Mouse (Mus musculus): ENCODE results near the gene Gucy1b2. TPM values are rescaled to one million over a fixed set of nuclear protein-coding genes. Genes with fewer than 3 reads are reported as not detected.

The Gucy1b2 gene
- polyA plus RNA-seq, 1 experiment from 2014 or later = not detected

- Histone ChIP-seq H3K9ac (replicated peaks) (no peak overlapping the region), H3K4me1 (ENCODE audit: insufficient read depth) (no peaks in the 10 kb centered on the region), H3K27ac (ENCODE audit: low read depth) (no peak overlapping the region), H3K4me3 (ENCODE audit: low read depth, low read length) (no peak overlapping the region), H3K36me3 (replicated peaks; ENCODE audit: insufficient read depth, low read length) (no peaks in the 10 kb centered on the region), H3K27me3 (ENCODE audit: insufficient read depth, low read length) (no peaks in the 10 kb centered on the region), H3K9me3 (ENCODE audit: low read length) (no peaks in the 10 kb centered on the region), H3K4me2 (ENCODE audit: low read depth, low read length) (no peak overlapping the region)
- WGBS (ENCODE audit: insufficient replicate concordance) = 76% methylated on average over 3 of the region's 3 CpGs
- DNase-seq (no peak), ATAC-seq (no peak)
- TF ChIP-seq EP300 (IDR thresholded peaks at IDR 0.05; ENCODE audit: low read depth) = no peak
- TF ChIP-seq CTCF (IDR thresholded peaks at IDR 0.05; ENCODE audit: low read depth) = no peak
Measured at GRCm38 (mm10) chr14:62383109-62383508, 73.0 kb downstream of the Gucy1b2 start.

- H3K4me3 ChIP-seq (ENCODE audit: low read depth, low read length) = no peak overlapping the region
- H3K36me3 ChIP-seq (replicated peaks; ENCODE audit: insufficient read depth, low read length) = no peaks in the 10 kb centered on the region
- WGBS (ENCODE audit: insufficient replicate concordance) = 65% methylated on average over 6 of the region's 6 CpGs
- DNase-seq = no peak
- H3K27ac ChIP-seq (ENCODE audit: low read depth) = no peak overlapping the region
- H3K4me1 ChIP-seq (ENCODE audit: insufficient read depth) = no peaks in the 10 kb centered on the region
- TF ChIP-seq EP300 (IDR thresholded peaks at IDR 0.05; ENCODE audit: low read depth) = no peak
- no peak for TF ChIP-seq CTCF (IDR thresholded peaks at IDR 0.05; ENCODE audit: low read depth)
- H3K4me2 ChIP-seq (ENCODE audit: low read depth, low read length) = no peak overlapping the region
- ATAC-seq = no peak
- no peak overlapping the region for H3K9ac ChIP-seq (replicated peaks)
- H3K27me3 ChIP-seq (ENCODE audit: insufficient read depth, low read length) = no peaks in the 10 kb centered on the region
- no peaks in the 10 kb centered on the region for H3K9me3 ChIP-seq (ENCODE audit: low read length)
Measured at GRCm38 (mm10) chr14:62380606-62381005, 75.5 kb downstream of the Gucy1b2 start.

- no peaks in the 10 kb centered on the region for H3K36me3 ChIP-seq (replicated peaks; ENCODE audit: insufficient read depth, low read length)
- no peak overlapping the region for H3K27ac ChIP-seq (ENCODE audit: low read depth)
- no peaks in the 10 kb centered on the region for H3K27me3 ChIP-seq (ENCODE audit: insufficient read depth, low read length)
- H3K9me3 ChIP-seq (ENCODE audit: low read length) = no peaks in the 10 kb centered on the region
- no peak overlapping the region for H3K4me2 ChIP-seq (ENCODE audit: low read depth, low read length)
- no peaks in the 10 kb centered on the region for H3K4me1 ChIP-seq (ENCODE audit: insufficient read depth)
- DNase-seq (no peak), ATAC-seq (no peak)
- no peak overlapping the region for H3K9ac ChIP-seq (replicated peaks)
- WGBS (ENCODE audit: insufficient replicate concordance) = 84% methylated on average over 2 of the region's 2 CpGs
- no peak overlapping the region for H3K4me3 ChIP-seq (ENCODE audit: low read depth, low read length)
- TF ChIP-seq CTCF (IDR thresholded peaks at IDR 0.05; ENCODE audit: low read depth) (no peak), EP300 (IDR thresholded peaks at IDR 0.05; ENCODE audit: low read depth) (no peak)
Measured at GRCm38 (mm10) chr14:62379391-62379790, 76.7 kb downstream of the Gucy1b2 start.

- Histone ChIP-seq H3K36me3 (replicated peaks; ENCODE audit: insufficient read depth, low read length) (no peaks in the 10 kb centered on the region), H3K9me3 (ENCODE audit: low read length) (no peaks in the 10 kb centered on the region), H3K9ac (replicated peaks) (no peak overlapping the region), H3K27ac (ENCODE audit: low read depth) (no peak overlapping the region), H3K4me3 (ENCODE audit: low read depth, low read length) (no peak overlapping the region), H3K4me2 (ENCODE audit: low read depth, low read length) (no peak overlapping the region), H3K27me3 (ENCODE audit: insufficient read depth, low read length) (no peaks in the 10 kb centered on the region), H3K4me1 (ENCODE audit: insufficient read depth) (no peaks in the 10 kb centered on the region)
- WGBS (ENCODE audit: insufficient replicate concordance) = 70% methylated on average over 2 of the region's 2 CpGs
- TF ChIP-seq EP300 (IDR thresholded peaks at IDR 0.05; ENCODE audit: low read depth) = no peak
- no peak for TF ChIP-seq CTCF (IDR thresholded peaks at IDR 0.05; ENCODE audit: low read depth)
- DNase-seq (no peak), ATAC-seq (no peak)
Measured at GRCm38 (mm10) chr14:62376115-62376514, 80.0 kb downstream of the Gucy1b2 start.

DNA sequence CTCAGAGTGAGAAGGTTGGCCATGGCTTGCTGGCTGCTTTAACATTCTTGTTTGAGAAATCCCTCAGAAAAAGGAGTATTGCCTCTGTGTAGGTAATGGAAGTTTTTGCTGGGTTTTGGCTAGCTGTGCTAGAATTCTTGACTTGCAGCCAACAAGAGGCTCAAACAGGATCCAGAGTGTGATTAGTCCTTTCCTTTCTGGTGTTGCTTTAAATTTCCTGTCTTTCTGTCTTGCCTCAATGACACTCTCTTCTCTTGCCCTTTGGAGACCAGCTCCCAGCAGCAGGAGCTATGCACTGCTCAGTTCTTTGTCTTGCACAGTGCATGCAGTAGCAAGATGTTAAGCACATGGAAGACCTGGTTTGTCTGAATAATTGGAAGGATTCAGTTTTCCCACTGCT lies 80.4 kb downstream of the Gucy1b2 start:
- DNase-seq (no peak), ATAC-seq (no peak)
- TF ChIP-seq EP300 (IDR thresholded peaks at IDR 0.05; ENCODE audit: low read depth) (no peak), CTCF (IDR thresholded peaks at IDR 0.05; ENCODE audit: low read depth) (no peak)
- Histone ChIP-seq H3K27me3 (ENCODE audit: insufficient read depth, low read length) (no peaks in the 10 kb centered on the region), H3K9ac (replicated peaks) (no peak overlapping the region), H3K27ac (ENCODE audit: low read depth) (no peak overlapping the region), H3K4me2 (ENCODE audit: low read depth, low read length) (no peak overlapping the region), H3K36me3 (replicated peaks; ENCODE audit: insufficient read depth, low read length) (no peaks in the 10 kb centered on the region), H3K4me1 (ENCODE audit: insufficient read depth) (no peaks in the 10 kb centered on the region), H3K9me3 (ENCODE audit: low read length) (no peaks in the 10 kb centered on the region), H3K4me3 (ENCODE audit: low read depth, low read length) (no peak overlapping the region)

DNA sequence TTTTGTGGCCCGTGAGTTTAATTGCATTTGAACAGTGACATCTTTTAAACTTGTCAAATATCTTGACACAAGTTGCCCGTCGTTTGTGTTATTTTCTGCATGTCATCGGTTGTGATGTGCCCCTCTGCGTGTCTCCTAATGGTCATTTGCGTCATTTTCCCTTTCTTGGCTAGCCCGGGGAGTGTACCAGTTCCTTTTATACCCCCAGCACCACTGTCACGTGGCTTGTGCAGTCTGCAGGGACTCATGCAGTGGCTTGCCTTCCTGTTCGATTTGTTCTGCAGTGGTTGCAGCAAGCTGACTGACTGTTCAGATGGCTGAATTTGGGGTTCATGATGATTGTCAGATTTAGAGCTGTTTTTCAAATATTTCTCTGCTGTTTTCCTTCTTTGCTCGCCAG lies 82.1 kb downstream of the Gucy1b2 start:
- no peaks in the 10 kb centered on the region for H3K9me3 ChIP-seq (ENCODE audit: low read length)
- no peaks in the 10 kb centered on the region for H3K27me3 ChIP-seq (ENCODE audit: insufficient read depth, low read length)
- DNase-seq = no peak
- H3K9ac ChIP-seq (replicated peaks) = no peak overlapping the region
- no peak overlapping the region for H3K27ac ChIP-seq (ENCODE audit: low read depth)
- no peaks in the 10 kb centered on the region for H3K36me3 ChIP-seq (replicated peaks; ENCODE audit: insufficient read depth, low read length)
- WGBS (ENCODE audit: insufficient replicate concordance) = 66% methylated on average over 10 of the region's 10 CpGs
- H3K4me2 ChIP-seq (ENCODE audit: low read depth, low read length) = no peak overlapping the region
- TF ChIP-seq EP300 (IDR thresholded peaks at IDR 0.05; ENCODE audit: low read depth) (no peak), CTCF (IDR thresholded peaks at IDR 0.05; ENCODE audit: low read depth) (no peak)
- peaks cover 3% of the 10 kb centered on the region; the same call in 1 of the 2 replicates for H3K4me1 ChIP-seq (ENCODE audit: insufficient read depth)
- no peak for ATAC-seq
- no peak overlapping the region for H3K4me3 ChIP-seq (ENCODE audit: low read depth, low read length)

DNA sequence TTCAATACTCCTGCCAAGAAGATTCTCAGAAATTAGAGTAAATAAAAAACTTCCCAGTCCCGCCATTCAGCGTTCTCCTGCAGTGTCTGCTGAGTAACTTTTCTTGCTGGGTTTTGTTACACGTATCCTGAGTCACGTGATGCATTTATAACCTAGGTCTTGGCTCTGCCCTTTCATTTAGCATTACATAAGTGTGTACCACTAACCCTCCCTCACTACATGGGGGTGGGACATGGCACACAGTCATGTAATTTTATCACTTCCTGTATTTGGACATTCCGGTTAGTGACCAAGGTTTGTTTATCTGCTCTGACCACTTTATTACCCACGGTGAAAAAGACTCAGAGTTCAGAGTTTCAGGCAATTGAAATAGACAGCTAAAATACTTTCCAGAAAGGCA lies 85.3 kb downstream of the Gucy1b2 start:
- ATAC-seq (peak; percentile 38; the same call in 1 of the 2 replicates), DNase-seq (no peak)
- no peak for TF ChIP-seq CTCF (IDR thresholded peaks at IDR 0.05; ENCODE audit: low read depth)
- TF ChIP-seq EP300 (IDR thresholded peaks at IDR 0.05; ENCODE audit: low read depth) = no peak
- 56% methylated on average over 6 of the region's 6 CpGs for WGBS (ENCODE audit: insufficient replicate concordance)
- Histone ChIP-seq H3K9me3 (ENCODE audit: low read length) (no peaks in the 10 kb centered on the region), H3K27ac (ENCODE audit: low read depth) (no peak overlapping the region), H3K9ac (replicated peaks) (no peak overlapping the region), H3K4me2 (ENCODE audit: low read depth, low read length) (no peak overlapping the region), H3K27me3 (ENCODE audit: insufficient read depth, low read length) (no peaks in the 10 kb centered on the region), H3K4me3 (ENCODE audit: low read depth, low read length) (no peak overlapping the region), H3K4me1 (ENCODE audit: insufficient read depth) (peaks cover 3% of the 10 kb centered on the region; the same call in 1 of the 2 replicates), H3K36me3 (replicated peaks; ENCODE audit: insufficient read depth, low read length) (no peaks in the 10 kb centered on the region; the same call in 1 of the 2 replicates)
